Mouse (Mus musculus): Measurements from ENCODE around the gene Siae.

GRCm38 (mm10) chr9:37567454-37567853 lies 12.0 kb downstream of the Siae start:
- TF ChIP-seq CTCF (IDR thresholded peaks at IDR 0.05; ENCODE audit: borderline replicate concordance, control insufficient read depth, extremely low read depth, insufficient read depth, low read length, poor library complexity) (no peak), POLR2A (IDR thresholded peaks at IDR 0.05; ENCODE audit: control insufficient read depth, extremely low read depth, insufficient read depth, low read length, poor library complexity) (no peak)

Data from thymus, adult 2 months (tissue).